Mouse (Mus musculus) ES-E14 (cell line): ENCODE results near the gene Miox. TPM values are rescaled to one million over a fixed set of nuclear protein-coding genes. Genes with fewer than 3 reads are reported as not detected.

Experiments used
- DNase-seq: peaks from one replicate; pipeline ENCODE4 v3.0.0-alpha.2; 2013; ENCODE audit warnings: low read depth, low spot score
- H3K27ac ChIP-seq: 2 replicates; pipeline ENCODE4 v1.5.1; 2012; ENCODE audit warnings: low read depth, mild to moderate bottlenecking, low read length, moderate library complexity, mixed read lengths; ENCODE audit not compliant: poor library complexity, insufficient read depth, severe bottlenecking
- H3K36me3 ChIP-seq: 2 replicates; pipeline ENCODE4 v1.6.1; 2012; ENCODE audit warnings: mild to moderate bottlenecking, low read length, moderate library complexity, mixed read lengths; ENCODE audit not compliant: control insufficient read depth, poor library complexity, insufficient read depth, severe bottlenecking
- H3K4me1 ChIP-seq, 2 experiments: fragments of 150-350 bp in 1 of 2; sonication (generic) in 1 of 2; 2 replicates each; pipeline ENCODE4 v1.6.1; 2012; ENCODE audit warnings: low read length in 2 of 2, mild to moderate bottlenecking in 1 of 2, mixed read lengths in 1 of 2; ENCODE audit not compliant: control insufficient read depth in 2 of 2, insufficient read depth in 2 of 2, poor library complexity in 1 of 2
- H3K4me3 ChIP-seq, 2 experiments: fragments of 150-350 bp in 1 of 2; sonication (generic) in 1 of 2; 2 replicates each; pipeline ENCODE4 v1.5.1; 2012; ENCODE audit warnings: low read length in 2 of 2, low read depth in 1 of 2, mild to moderate bottlenecking in 1 of 2, mixed read lengths in 1 of 2; ENCODE audit not compliant: insufficient read depth in 1 of 2, poor library complexity in 1 of 2, severe bottlenecking in 1 of 2
- H3K9ac ChIP-seq: 2 replicates; pipeline ENCODE4 v1.6.1; 2012; ENCODE audit warnings: low read depth, mild to moderate bottlenecking, low read length, mixed read lengths; ENCODE audit not compliant: poor library complexity, insufficient read depth, severe bottlenecking
- H3K9me3 ChIP-seq: fragments of 150-350 bp; sonication (generic); 2 replicates; pipeline ENCODE4 v1.6.1; 2012; ENCODE audit warnings: low read depth, mild to moderate bottlenecking, low read length; ENCODE audit not compliant: control insufficient read depth, insufficient read depth
- CHD2 ChIP-seq: IDR thresholded peaks from 2 replicates; pipeline ENCODE4 v1.6.1; 2014; ENCODE audit warnings: mild to moderate bottlenecking, low read depth, low read length, inconsistent platforms
- HCFC1 ChIP-seq: IDR thresholded peaks from 2 replicates; pipeline ENCODE4 v1.6.1; 2012; ENCODE audit warnings: low read length, inconsistent platforms, borderline replicate concordance; ENCODE audit not compliant: insufficient read depth
- MAFK ChIP-seq: IDR thresholded peaks from 2 replicates; pipeline ENCODE4 v1.6.1; 2014; ENCODE audit warnings: mild to moderate bottlenecking, low read depth, low read length, inconsistent platforms; ENCODE audit not compliant: insufficient read depth
- ZC3H11A ChIP-seq: IDR thresholded peaks from 2 replicates; pipeline ENCODE4 v1.6.1; 2012; ENCODE audit warnings: low read depth, mild to moderate bottlenecking, inconsistent platforms, low read length, borderline replicate concordance
- ZNF384 ChIP-seq: IDR thresholded peaks from 2 replicates; pipeline ENCODE4 v1.6.1; 2012; ENCODE audit warnings: low read depth, low read length, inconsistent platforms
- in situ Hi-C, 2 experiments: fragments of 600-800 bp; cut with MboI; formaldehyde crosslinking; loops; one replicate each; pipeline ENCODE4 v1.15.1; 2025; ENCODE audit warnings: low sequenced_read_pairs in 2 of 2, inconsistent platforms in 1 of 2; ENCODE audit not compliant: unreplicated experiment in 2 of 2
- total RNA-seq: library from RNA; depleted of rRNA; stranded (reverse); fragments of 300-350 nt; gene quantifications from 2 replicates; pipeline ENCODE4 v1.2.3, GENCODE M21; 2012

The Miox gene
- total RNA-seq, 1 experiment: 0.54 TPM

- in situ Hi-C loops: no loop called here
- peaks cover 44% of the 10 kb centered on the region for H3K36me3 ChIP-seq
- no peak for DNase-seq
- no peak overlapping the region for H3K9ac ChIP-seq
- no peaks in the 10 kb centered on the region for H3K4me1 ChIP-seq
- H3K4me3 ChIP-seq: no peak overlapping the region
- no peak overlapping the region for H3K27ac ChIP-seq
- no peaks in the 10 kb centered on the region for H3K9me3 ChIP-seq
- TF ChIP-seq CHD2 (no peak), MAFK (no peak), ZNF384 (no peak), ZC3H11A (no peak), HCFC1 (no peak)
These were observed 45.9 kb upstream of the Miox start for GRCm38 (mm10) chr15:89288227-89288767.

DNA sequence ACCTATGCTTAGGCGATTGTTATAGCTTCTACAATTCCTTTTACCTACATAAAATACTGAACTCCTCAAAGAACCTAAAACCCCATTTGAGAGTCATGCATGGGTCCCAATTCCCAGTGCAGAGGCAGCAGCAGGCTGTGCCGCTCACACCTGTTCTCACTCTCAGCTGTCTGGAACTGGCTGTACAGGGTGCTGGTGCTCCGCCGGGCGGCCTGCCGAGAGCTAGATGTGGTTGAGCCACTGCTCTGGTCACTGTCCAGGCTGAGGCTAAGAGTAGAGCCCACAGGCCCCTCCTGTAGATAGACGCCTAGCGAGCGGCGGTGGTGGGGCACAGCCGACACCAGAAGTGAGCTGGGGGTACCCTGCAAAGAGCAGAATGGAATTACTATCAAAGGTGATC is 44.7 kb upstream of the Miox start:
- TF ChIP-seq CHD2: no peak
- TF ChIP-seq ZNF384: no peak
- no peak for TF ChIP-seq HCFC1
- no peak for TF ChIP-seq ZC3H11A
- TF ChIP-seq MAFK: no peak
- H3K4me1 ChIP-seq: no peaks in the 10 kb centered on the region
- H3K27ac ChIP-seq: no peak overlapping the region
- in situ Hi-C loops: no loop called here
- no peak overlapping the region for H3K4me3 ChIP-seq
- H3K9ac ChIP-seq: no peak overlapping the region
- H3K36me3 ChIP-seq: peaks cover 53% of the 10 kb centered on the region
- DNase-seq: no peak
- H3K9me3 ChIP-seq: no peaks in the 10 kb centered on the region

DNA sequence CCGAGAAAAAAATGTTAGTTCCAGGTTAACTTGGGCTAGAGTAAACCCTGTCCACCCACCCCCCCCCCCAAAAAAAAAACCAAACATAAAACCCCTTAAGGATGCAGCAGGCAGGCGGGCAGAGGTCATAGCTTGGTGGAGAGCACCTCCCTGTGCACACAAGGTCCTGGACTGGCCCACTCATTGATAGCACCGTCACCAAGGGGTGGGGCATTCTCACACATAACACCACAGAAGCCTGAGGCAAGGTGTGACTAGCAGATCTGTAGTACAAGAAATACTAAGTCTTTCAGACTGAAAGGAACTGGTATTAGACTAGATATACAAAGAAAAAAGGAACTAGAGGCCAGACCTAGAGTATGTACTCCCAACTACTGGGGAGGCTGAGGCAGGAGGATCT is 42.7 kb upstream of the Miox start:
- H3K9ac ChIP-seq: no peak overlapping the region
- no peak overlapping the region for H3K4me3 ChIP-seq
- H3K36me3 ChIP-seq: peaks cover 61% of the 10 kb centered on the region
- no peaks in the 10 kb centered on the region for H3K4me1 ChIP-seq
- no peak overlapping the region for H3K27ac ChIP-seq
- H3K9me3 ChIP-seq: no peaks in the 10 kb centered on the region
- DNase-seq: no peak
- in situ Hi-C loops: no loop called here
- TF ChIP-seq MAFK (no peak), HCFC1 (no peak), ZC3H11A (no peak), CHD2 (no peak), ZNF384 (no peak)

DNA sequence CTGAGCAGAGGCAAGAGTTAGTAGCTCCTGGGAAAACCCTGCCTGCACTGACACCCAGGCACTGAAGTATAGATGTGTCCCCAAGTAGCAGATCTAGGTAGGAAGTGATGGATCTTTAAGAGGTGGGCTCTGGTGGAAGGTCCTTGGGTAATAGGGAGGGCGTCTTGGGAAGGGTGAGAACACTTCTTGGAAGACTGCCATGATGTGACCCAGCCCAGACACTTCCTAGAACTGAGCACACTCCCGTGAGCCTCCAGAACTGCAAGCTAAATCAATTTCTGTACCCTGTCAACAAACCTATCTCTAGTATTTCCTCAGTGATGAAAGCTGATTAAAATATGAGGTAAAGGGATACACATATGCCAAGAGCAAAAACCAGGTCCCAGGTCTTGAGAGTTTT is 41.4 kb upstream of the Miox start:
- peaks cover 57% of the 10 kb centered on the region for H3K36me3 ChIP-seq
- in situ Hi-C loops: no loop called here
- no peak for DNase-seq
- H3K9me3 ChIP-seq: no peaks in the 10 kb centered on the region
- TF ChIP-seq ZC3H11A (no peak), HCFC1 (no peak), CHD2 (no peak), MAFK (no peak), ZNF384 (no peak)
- H3K4me3 ChIP-seq: no peak overlapping the region
- H3K4me1 ChIP-seq: no peaks in the 10 kb centered on the region
- no peak overlapping the region for H3K9ac ChIP-seq
- H3K27ac ChIP-seq: no peak overlapping the region

- peaks cover 52% of the 10 kb centered on the region for H3K36me3 ChIP-seq
- DNase-seq: no peak
- no peak overlapping the region for H3K9ac ChIP-seq
- no peaks in the 10 kb centered on the region for H3K4me1 ChIP-seq
- TF ChIP-seq HCFC1 (no peak), MAFK (no peak), ZNF384 (no peak), ZC3H11A (no peak), CHD2 (no peak)
- in situ Hi-C loops: no loop called here
- no peaks in the 10 kb centered on the region for H3K9me3 ChIP-seq
- H3K4me3 ChIP-seq: no peak overlapping the region
- no peak overlapping the region for H3K27ac ChIP-seq
These were observed 40.4 kb upstream of the Miox start for GRCm38 (mm10) chr15:89293778-89294177.
